Mouse (Mus musculus) kidney, embryonic 15.5 days (tissue): ENCODE measurements at regions not wholly inside any gene's neighbourhood (a gene's known extent, or its start where the extent isn't known, plus 50 kb on each side); places are given as distances from the start of the nearest gene placed in this dataset.

Source experiments
- ATAC-seq: fragments of 200-750 bp; cut with Nextera tagmentation; replicated peaks from 2 replicates; pipeline ENCODE4 v1.8.0; 2017; ENCODE audit warnings: moderate TSS enrichment; ENCODE audit not compliant: low FRiP score
- H3K27ac ChIP-seq: fragments of 300-500 bp; sonication (generic); 2 replicates; pipeline ENCODE4 v1.5.1; 2015; ENCODE audit warnings: mild to moderate bottlenecking, inconsistent platforms
- H3K27me3 ChIP-seq: fragments of 300-500 bp; sonication (generic); 2 replicates; pipeline ENCODE4 v1.6.1; 2015; ENCODE audit warnings: inconsistent platforms
- H3K36me3 ChIP-seq: fragments of 300-500 bp; sonication (generic); 2 replicates; pipeline ENCODE4 v1.6.1; 2015; ENCODE audit warnings: inconsistent platforms
- H3K4me1 ChIP-seq: fragments of 300-500 bp; sonication (generic); 2 replicates; pipeline ENCODE4 v1.6.1; 2015; ENCODE audit warnings: inconsistent platforms
- H3K4me2 ChIP-seq: fragments of 300-500 bp; sonication (generic); 2 replicates; pipeline ENCODE4 v1.6.1; 2015; ENCODE audit warnings: moderate library complexity, mild to moderate bottlenecking, inconsistent platforms
- H3K4me3 ChIP-seq: fragments of 300-500 bp; sonication (generic); replicated peaks from 2 replicates; pipeline ENCODE4 v1.5.1; 2015; ENCODE audit warnings: mild to moderate bottlenecking, inconsistent platforms
- H3K9ac ChIP-seq: fragments of 300-500 bp; sonication (generic); 2 replicates; pipeline ENCODE4 v1.6.1; 2015; ENCODE audit warnings: mild to moderate bottlenecking, inconsistent platforms
- H3K9me3 ChIP-seq: fragments of 300-500 bp; sonication (generic); replicated peaks from 2 replicates; pipeline ENCODE4 v1.6.1; 2016; ENCODE audit warnings: inconsistent platforms
- WGBS: fragments of 180-500 bp; shearing (Covaris S2); methylation state at CpG from one replicate; pipeline ENCODE4 v1.1.7; 2015; ENCODE audit warnings: mixed read lengths; 5-methylcytosine and 5-hydroxymethylcytosine counted together

DNA sequence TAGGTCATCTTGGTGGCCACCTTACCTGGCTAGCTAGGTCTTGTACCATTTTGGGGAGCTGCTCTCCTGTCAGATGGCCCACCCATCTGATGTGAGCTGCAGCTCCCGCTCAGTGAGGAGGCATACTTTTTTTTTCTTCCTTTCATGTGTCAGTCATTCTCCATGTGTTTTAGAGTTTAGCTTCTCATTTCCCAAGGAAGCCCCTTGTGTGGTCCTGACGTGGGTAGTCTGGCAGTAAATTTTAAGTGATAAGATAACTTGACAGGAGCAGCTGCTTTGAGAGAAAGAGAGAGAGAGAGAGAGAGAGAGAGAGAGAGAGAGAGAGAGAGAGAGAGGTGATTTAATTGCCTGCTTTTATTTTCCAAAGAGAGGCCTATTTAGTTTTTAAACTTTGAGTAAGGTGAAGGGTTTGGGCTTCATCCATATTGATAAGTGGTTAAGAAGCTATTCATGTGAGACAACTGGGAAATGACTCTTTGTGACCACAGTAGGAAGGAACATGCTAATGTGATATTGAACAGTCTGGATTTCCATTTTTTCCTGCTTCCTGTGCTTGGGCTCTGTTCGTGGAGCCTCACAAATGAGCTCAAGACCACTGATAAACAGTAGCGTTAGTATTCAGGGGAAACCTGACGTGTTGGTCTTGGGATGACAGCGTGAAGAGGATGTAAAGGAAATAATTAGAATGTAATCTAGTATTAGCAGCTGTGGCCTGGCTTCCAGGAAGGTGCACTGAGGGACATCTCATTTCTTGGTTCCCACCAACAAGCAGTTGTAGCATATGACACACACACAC, 92.1 kb downstream of the Dact1 start:
- H3K4me1 ChIP-seq: peaks cover 4% of the 10 kb centered on the region; the same call in 1 of the 2 replicates
- no peaks in the 10 kb centered on the region for H3K27me3 ChIP-seq
- no peak overlapping the region for H3K4me3 ChIP-seq
- no peak for ATAC-seq
- H3K9ac ChIP-seq: no peak overlapping the region
- WGBS: 36% methylated on average over 6 of the region's 6 CpGs
- H3K36me3 ChIP-seq: no peaks in the 10 kb centered on the region
- no peak overlapping the region for H3K4me2 ChIP-seq
- H3K9me3 ChIP-seq: no peaks in the 10 kb centered on the region
- no peak overlapping the region for H3K27ac ChIP-seq

DNA sequence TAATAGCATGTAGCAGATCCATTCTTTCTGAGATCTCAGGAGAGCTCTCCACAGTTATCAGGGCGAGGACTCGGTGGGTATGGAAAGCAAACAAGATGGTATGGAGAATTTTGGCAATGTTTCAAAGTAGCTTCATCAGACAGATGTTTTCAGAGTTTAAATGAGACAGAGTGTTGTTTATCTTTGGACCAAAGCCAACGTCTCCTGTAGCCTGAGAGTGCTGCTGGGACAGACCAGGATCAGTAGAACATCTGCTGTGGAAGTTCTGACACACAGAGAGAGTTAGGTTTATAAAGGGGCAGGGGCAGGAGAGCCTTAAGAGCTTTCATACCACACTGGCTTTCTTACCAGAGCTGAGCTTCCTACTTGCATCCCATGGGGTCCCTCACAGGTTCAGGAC, 97.6 kb downstream of the Dact1 start:
- H3K27ac ChIP-seq: no peak overlapping the region

DNA sequence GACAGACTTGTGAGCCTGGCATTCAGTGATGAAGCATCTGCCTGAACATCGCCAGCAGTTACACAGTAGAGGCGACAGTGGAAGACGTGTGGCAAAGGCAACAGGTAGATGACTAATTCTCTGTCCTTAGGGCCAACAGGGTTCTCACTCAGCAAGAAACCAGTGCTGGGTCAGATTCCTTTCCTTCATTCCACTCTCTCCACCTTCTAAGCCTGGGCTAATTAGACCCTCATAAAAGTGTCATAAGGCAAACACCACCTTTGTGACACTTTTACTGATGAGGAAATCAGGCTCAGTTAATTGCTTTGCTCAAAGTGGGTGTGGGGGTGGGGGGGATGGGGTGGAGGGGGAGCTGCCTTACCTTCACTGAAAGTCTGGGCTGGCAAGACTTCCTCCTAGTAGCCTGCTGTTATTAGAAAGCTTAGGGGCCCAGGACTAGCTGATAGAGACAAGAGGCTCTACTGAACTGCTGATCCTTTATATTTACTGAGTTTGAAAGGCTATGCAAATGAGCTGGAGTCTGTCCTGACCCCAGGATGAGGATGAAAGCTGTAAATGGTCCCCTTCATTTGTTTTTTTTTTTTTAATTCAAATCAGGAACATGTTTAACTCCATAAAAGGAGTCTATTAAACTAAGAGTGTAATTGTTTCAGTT, 98.8 kb downstream of the Dact1 start:
- Histone ChIP-seq H3K9me3 (no peaks in the 10 kb centered on the region), H3K4me3 (no peak overlapping the region), H3K4me2 (no peak overlapping the region), H3K9ac (no peak overlapping the region), H3K27ac (no peak overlapping the region), H3K4me1 (no peaks in the 10 kb centered on the region), H3K27me3 (no peaks in the 10 kb centered on the region), H3K36me3 (no peaks in the 10 kb centered on the region)
- no peak for ATAC-seq
- 17% methylated on average over 3 of the region's 3 CpGs for WGBS

More for the DNA sequence above, 97.6 kb downstream of the Dact1 start:
- no peak overlapping the region for H3K9ac ChIP-seq
- no peak overlapping the region for H3K4me2 ChIP-seq
- H3K9me3 ChIP-seq: no peaks in the 10 kb centered on the region
- H3K4me1 ChIP-seq: peaks cover 2% of the 10 kb centered on the region; the same call in 1 of the 2 replicates
- no peaks in the 10 kb centered on the region for H3K36me3 ChIP-seq
- no peak for ATAC-seq
- no peaks in the 10 kb centered on the region for H3K27me3 ChIP-seq
- H3K4me3 ChIP-seq: no peak overlapping the region
- 45% methylated on average over 3 of the region's 3 CpGs for WGBS

DNA sequence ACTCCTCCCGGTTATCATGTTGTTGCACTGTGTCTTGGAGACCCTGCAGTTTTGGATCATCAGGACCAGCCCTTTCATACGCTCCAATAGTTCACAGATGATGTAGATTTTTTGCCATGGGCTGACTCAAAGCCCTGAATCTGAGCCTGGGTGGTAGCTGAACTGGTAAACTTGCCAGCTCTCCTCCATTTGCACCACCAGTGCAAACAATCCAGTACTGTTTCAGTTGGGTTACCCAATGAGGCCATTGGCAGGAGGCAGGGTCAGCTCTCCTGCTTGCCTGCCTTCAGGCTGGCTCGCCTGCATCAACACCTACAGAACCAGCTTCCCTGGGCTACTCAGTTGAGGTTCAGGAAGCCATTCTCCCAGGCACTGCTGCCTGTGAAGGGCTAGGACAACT, 102.6 kb downstream of the Dact1 start:
- Histone ChIP-seq H3K27me3 (no peaks in the 10 kb centered on the region), H3K9ac (no peak overlapping the region), H3K4me1 (no peaks in the 10 kb centered on the region), H3K36me3 (no peaks in the 10 kb centered on the region), H3K27ac (no peak overlapping the region), H3K4me2 (no peak overlapping the region), H3K4me3 (no peak overlapping the region), H3K9me3 (no peaks in the 10 kb centered on the region)
- WGBS: 75% methylated on average over 3 of the region's 3 CpGs
- no peak for ATAC-seq

DNA sequence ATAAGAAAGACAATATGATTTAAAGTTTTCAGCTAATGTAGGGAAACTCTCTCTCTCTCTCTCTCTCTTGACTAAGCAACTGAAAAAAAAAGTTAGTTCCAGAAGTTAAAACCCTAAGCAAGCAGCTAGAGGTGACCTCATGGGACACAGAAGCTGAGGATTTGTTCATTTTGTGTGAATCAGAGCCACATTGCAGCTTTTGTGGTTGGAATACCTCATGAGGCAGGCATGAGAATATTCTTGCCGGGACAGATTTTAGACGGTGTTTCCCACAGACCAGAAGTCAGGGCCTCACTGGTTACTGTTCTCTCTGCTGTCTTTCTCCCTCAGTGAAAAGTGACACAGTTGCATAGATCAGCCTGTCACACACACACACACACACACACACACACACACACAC, 107.3 kb downstream of the Dact1 start:
- H3K9me3 ChIP-seq: no peaks in the 10 kb centered on the region
- no peaks in the 10 kb centered on the region for H3K36me3 ChIP-seq
- no peak overlapping the region for H3K4me2 ChIP-seq
- no peaks in the 10 kb centered on the region for H3K27me3 ChIP-seq
- H3K9ac ChIP-seq: no peak overlapping the region
- WGBS: 76% methylated on average over 2 of the region's 2 CpGs
- no peak overlapping the region for H3K4me3 ChIP-seq
- no peak for ATAC-seq
- peaks cover 6% of the 10 kb centered on the region; the same call in 1 of the 2 replicates for H3K4me1 ChIP-seq
- H3K27ac ChIP-seq: no peak overlapping the region

DNA sequence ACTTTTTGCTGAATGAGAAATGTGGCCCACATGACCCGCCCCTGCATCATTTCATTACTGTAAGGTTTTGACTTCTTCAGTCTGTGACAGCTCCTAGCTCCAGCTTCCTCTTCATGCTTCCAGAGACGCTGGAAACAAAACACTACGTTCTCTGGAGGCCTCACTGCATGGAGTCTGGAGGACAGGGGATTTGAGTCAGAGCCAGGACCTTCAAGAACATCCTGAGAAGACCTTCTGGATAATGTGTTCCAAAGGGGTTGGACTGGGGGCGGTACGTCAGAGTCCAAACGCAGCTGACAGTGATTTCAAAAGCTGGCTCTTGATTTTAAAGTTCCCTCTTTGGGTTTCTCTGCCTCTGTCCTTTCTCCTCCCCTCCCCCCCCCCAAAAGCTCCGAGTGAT, 108.5 kb downstream of the Dact1 start:
- ATAC-seq: no peak
- no peaks in the 10 kb centered on the region for H3K9me3 ChIP-seq
- peaks cover 6% of the 10 kb centered on the region; the same call in 1 of the 2 replicates for H3K4me1 ChIP-seq
- no peaks in the 10 kb centered on the region for H3K27me3 ChIP-seq
- WGBS: 48% methylated on average over 7 of the region's 7 CpGs
- no peak overlapping the region for H3K4me3 ChIP-seq
- H3K36me3 ChIP-seq: no peaks in the 10 kb centered on the region
- H3K4me2 ChIP-seq: no peak overlapping the region
- H3K9ac ChIP-seq: no peak overlapping the region
- 0 out of 2 replicates have a peak overlapping the region, but pooled peaks have one; percentile 13 for H3K27ac ChIP-seq

DNA sequence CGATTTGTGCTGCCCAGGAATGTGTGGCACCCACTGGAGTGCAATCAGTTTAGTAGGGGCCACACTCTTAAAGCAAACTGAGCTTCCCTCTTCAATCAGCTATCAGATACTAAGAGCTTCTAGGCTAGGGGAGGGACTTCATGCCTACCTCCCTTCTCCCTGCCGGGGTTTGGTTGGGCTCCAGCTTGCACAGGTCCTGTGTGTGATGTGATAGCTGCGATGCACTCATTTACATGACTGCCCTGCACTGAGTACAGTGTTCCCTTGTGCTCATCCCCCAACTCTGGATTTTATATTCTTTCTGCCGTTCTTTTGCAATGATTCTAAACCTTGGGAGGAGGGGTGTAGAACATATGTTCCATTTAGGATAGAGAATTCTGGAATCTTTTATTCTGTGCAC, 109.5 kb downstream of the Dact1 start:
- 0 out of 2 replicates have a peak, but pooled peaks have one; percentile 52 for ATAC-seq
- Histone ChIP-seq H3K27ac (no peak overlapping the region), H3K9ac (no peak overlapping the region), H3K4me3 (no peak overlapping the region), H3K9me3 (no peaks in the 10 kb centered on the region), H3K4me2 (no peak overlapping the region), H3K4me1 (peaks cover 6% of the 10 kb centered on the region; the same call in 1 of the 2 replicates), H3K36me3 (no peaks in the 10 kb centered on the region), H3K27me3 (no peaks in the 10 kb centered on the region)
- 36% methylated on average over 4 of the region's 4 CpGs for WGBS

DNA sequence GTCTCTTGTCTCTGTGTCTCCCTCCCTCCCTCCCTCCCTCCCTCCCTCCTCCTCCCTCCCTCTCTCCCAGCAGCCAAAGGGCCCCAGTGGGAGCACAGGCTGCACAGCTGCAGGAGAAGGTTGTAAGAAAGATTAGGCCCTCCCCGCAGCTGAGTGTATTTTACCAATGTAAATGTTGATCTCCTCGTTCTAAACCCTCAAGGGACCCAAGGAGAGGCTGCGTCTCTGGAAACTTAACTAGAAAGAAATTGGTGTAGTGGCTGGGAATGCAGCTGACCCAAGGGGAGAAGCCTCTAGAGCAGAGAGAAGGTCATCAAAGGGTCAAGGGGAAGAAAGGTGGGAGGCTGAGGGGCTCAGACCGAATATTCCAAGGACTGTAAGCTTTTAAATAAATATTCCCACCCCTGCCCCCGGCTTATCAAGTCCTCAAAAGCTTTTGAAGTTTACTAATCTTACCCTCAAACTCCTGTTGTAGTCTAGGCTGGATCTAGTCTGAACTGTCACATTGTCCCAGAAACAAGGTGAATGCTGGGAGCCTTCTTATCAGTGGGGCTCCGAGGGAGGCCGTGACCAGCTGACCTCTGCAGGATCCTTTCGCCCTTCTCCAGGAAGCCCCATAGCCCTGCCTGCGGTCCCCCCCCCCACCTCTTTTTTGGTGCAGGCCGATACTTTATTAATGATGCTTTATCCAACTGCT, 116.5 kb downstream of the Dact1 start:
- peaks cover 20% of the 10 kb centered on the region for H3K4me1 ChIP-seq
- 27% methylated on average over 10 of the region's 10 CpGs for WGBS
- H3K4me2 ChIP-seq: no peak overlapping the region
- H3K27me3 ChIP-seq: no peaks in the 10 kb centered on the region
- no peak overlapping the region for H3K9ac ChIP-seq
- ATAC-seq: no peak
- H3K27ac ChIP-seq: no peak overlapping the region
- H3K36me3 ChIP-seq: no peaks in the 10 kb centered on the region
- no peaks in the 10 kb centered on the region for H3K9me3 ChIP-seq
- H3K4me3 ChIP-seq: no peak overlapping the region

DNA sequence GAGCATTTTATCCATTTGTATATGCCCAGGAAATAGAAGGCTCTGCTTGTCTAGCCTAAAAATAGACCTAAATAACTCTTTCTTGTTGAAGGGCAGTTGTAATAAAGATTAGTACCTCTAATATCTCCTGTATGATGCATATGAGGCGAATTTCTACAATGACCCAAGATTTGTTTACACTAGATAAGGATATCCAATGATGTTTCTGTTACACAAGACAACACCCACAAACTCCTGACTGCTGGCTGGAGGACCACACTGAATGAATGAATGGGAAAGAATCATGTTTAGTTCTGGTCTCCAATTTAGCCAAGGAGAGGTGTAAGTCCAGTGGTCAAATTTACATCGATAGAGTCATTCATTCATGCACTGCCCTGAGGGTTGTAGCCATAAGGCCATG, 118.3 kb downstream of the Dact1 start:
- H3K36me3 ChIP-seq: no peaks in the 10 kb centered on the region
- no peaks in the 10 kb centered on the region for H3K9me3 ChIP-seq
- WGBS: 74% methylated on average over 2 of the region's 2 CpGs
- no peaks in the 10 kb centered on the region for H3K27me3 ChIP-seq
- H3K27ac ChIP-seq: no peak overlapping the region
- ATAC-seq: no peak
- H3K9ac ChIP-seq: no peak overlapping the region
- peaks cover 22% of the 10 kb centered on the region for H3K4me1 ChIP-seq
- no peak overlapping the region for H3K4me2 ChIP-seq
- H3K4me3 ChIP-seq: no peak overlapping the region

DNA sequence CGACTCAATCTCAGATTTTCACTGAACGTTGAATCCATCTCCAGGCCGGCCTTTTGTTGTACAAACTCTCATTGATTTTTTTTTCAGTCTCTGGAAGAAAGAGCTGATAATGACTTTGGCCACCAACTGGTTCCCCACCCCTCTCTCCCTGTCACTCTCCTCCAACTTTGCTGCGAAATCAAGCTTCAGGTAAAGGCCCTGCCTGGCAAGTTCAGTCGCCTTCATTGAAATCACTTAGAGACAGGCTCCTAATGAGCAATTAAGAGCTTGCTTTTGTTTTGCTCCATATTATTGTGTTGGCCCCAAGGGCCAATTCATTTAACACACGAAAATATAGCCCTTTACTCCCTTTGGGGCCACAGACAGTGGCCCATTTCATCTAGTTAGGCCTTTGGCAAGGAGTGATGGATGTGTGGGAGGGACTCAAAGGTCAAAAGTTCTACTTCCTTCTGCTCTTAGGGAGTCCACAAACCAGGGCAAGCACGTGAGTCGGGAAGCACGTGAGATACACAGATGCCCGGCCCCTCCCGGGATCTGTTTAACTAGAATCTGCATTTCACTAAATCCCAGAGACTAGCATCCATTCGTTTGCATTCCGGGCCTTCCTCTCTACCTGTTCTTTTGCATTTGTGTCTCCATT, 120.0 kb downstream of the Dact1 start:
- no peak overlapping the region for H3K9ac ChIP-seq
- H3K4me1 ChIP-seq: peaks cover 39% of the 10 kb centered on the region
- no peaks in the 10 kb centered on the region for H3K36me3 ChIP-seq
- ATAC-seq: no peak
- no peak overlapping the region for H3K4me2 ChIP-seq
- no peak overlapping the region for H3K27ac ChIP-seq
- 26% methylated on average over 13 of the region's 13 CpGs for WGBS
- H3K27me3 ChIP-seq: no peaks in the 10 kb centered on the region
- no peaks in the 10 kb centered on the region for H3K9me3 ChIP-seq
- no peak overlapping the region for H3K4me3 ChIP-seq

DNA sequence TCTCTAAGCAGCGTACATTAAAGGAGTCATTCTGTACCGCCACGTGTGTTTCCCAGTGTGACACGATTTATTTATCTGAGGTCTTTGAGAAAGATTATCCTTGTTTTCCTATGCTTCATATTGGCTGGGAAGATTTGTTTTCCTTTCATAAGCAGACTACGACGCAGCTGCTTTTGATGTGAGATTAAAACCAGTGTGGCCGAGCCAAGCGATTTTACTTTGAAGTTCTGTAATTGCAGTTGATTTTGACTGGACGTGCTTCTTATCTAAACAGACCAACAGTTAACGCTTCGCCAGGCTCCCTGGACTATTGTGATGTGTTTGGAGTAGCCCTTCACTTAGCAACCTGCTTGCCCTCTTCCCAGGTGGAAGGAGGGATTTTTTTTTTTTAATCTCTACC, 120.6 kb downstream of the Dact1 start:
- H3K4me1 ChIP-seq: peaks cover 41% of the 10 kb centered on the region

DNA sequence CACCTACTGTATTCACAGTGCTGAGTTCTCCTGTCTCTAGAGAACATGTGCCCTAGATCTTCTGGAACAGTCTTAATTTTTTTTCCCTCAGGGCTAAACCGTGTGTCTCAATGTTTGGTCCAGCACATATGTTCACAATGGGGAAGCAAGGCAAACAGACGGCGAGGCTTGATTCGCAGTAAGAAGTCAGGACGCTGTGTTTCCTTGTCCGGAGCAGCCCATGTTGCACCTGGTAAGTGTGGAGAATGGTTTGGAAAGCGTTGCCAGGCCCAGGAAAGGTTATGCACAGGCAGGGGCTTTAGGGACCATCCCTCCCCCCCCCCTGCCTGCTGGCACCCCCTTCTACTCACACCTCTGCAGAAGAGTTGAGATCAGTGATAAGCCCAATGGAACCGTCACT, 121.4 kb downstream of the Dact1 start:
- no peak overlapping the region for H3K4me3 ChIP-seq
- no peaks in the 10 kb centered on the region for H3K9me3 ChIP-seq
- 0 out of 2 replicates have a peak, but pooled peaks cover 2% of the 10 kb centered on the region for H3K27me3 ChIP-seq
- peaks cover 39% of the 10 kb centered on the region for H3K4me1 ChIP-seq
- no peak overlapping the region for H3K9ac ChIP-seq
- 73% methylated on average over 8 of the region's 8 CpGs for whole genome bisulfite sequencing
- no peaks in the 10 kb centered on the region for H3K36me3 ChIP-seq
- H3K27ac ChIP-seq: no peak overlapping the region
- H3K4me2 ChIP-seq: no peak overlapping the region
- no peak for ATAC-seq

More for the DNA sequence above, 120.6 kb downstream of the Dact1 start:
- no peak overlapping the region for H3K27ac ChIP-seq
- no peaks in the 10 kb centered on the region for H3K9me3 ChIP-seq
- no peak for ATAC-seq
- no peak overlapping the region for H3K9ac ChIP-seq
- H3K4me2 ChIP-seq: no peak overlapping the region
- WGBS: 21% methylated on average over 11 of the region's 11 CpGs
- H3K27me3 ChIP-seq: no peaks in the 10 kb centered on the region
- no peaks in the 10 kb centered on the region for H3K36me3 ChIP-seq
- no peak overlapping the region for H3K4me3 ChIP-seq
